Mouse (Mus musculus) adrenal gland, adult 8-10 months (tissue): ENCODE results near the gene Slc51a. TPM values are rescaled to one million over a fixed set of nuclear protein-coding genes. Genes with fewer than 3 reads are reported as not detected.
"Not testable (repeated sequence)": the region's sequence is repeated elsewhere in the genome, so short reads cannot be mapped to it uniquely, and the experiment has no call there.

ENCODE experiments used
- DNase-seq: peaks from one replicate; pipeline ENCODE4 v3.0.0; 2022
- total RNA-seq, 4 experiments: library from RNA; stranded (reverse); gene quantifications; 2 replicates each; pipeline ENCODE4 v1.2.4; 2022

Gene Slc51a
- total RNA-seq, 4 experiments from 2014 or later = 0.22 to 0.34 (median 0.27) TPM

DNA sequence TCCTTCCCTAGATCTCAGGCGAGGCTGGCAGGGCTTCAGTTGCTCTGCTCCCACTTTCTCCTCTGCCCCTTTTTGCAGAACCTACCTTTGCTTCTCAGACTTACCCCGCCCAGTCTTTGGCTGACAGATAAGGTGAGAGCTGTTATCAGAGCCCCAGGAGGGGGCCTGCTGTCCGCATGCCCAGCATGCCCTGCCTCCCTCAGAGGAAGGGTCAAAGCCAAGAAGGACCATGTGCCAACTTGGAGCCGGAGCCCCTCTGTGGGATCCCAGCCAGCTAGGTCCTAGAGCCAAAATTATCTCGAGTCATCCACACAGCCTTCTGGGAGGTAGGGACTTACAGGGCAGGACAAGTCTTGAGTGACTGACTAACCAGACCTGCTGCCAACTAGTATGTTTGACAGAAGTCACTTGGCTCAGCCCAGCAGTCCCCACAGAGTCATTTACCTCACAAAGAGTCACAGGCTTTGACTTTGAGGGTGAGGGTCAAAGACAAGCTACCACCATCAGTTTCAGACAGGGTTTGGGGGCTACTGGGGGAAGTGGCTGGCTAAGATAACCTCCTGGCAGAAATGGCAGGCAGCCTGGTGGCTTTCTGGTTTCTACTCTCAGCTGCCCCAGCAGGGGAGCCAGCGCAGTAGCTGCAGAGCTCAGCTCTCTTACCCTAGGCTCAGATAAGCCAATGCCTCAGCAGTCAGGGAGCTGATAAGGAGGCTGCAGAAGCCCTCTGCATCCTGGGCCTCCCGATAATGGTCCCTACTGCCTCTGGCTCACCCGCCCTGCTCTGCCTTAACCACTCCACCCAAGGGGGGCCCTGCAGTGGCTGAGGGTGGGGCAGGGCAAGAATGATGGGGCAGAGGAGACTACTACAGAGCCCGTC lies 21.6 kb upstream of the Slc51a start:
- no peak for DNase-seq

DNA sequence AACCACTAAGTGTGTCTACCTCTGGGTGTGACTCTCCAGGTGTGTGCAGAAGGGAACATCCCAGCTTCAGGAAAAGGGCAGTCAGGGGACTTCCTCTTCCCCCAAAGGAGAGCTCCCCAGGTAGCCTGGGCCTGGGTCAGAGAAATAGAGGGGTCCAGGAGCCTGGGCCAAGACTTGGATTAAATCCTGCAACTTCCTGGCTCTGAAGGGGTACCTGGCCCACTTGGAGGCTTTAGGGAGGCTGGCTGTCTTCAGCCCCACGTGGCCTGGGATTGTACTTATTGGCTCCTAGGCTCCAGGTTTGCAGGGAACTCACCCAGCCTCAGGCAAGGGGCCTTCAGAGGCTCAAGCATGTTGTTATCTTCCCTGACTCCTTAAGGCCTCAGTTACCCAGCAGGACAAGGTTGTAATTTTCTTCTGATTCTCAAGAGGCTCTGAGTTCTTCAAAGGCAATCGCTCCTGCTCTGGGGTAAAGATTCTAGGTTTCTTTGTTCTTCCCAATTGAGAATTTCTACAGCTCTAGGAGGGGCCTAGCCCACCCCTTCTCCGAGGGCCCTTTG lies 20.9 kb upstream of the Slc51a start:
- no peak for DNase-seq

DNA sequence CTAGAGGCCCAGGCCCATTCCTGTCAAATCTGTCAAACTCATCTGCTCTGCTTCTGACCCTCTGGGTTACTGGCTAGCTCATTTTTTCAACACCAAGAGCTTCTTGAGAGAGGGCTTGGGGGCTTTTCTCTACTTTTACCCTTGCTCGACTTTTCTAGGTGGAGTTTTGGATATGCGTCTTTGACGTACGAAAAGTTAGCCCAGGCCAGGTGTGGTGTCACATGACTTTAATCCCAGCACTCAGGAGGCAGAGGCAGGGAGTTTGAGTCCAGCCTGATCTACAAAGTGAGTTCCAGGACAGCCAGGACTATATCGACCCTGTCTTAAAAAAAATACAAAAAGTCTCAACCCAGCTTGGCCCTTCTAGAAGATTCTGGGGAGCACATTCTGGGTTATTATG lies 20.4 kb upstream of the Slc51a start:
- no peak for DNase-seq

DNA sequence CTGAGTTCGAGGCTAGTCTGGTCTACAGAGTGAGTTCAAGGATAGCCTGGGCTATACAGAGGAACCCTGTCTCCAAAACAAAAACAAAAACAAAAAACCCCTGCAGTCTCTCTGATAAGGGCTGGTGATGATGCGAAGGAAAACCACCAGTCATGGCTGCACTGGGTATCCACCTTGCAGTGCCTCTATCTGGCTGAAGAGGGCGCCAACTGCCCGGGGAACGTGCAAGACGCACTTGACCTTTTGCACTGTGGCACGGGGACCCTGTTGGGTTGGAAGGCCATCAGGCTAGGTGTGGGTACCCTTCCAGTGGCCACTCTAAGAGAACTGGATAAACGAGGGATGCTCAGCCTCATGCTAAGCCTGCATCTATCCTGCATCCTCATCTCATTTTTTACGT lies 19.7 kb upstream of the Slc51a start:
- peak; percentile 34 for DNase-seq

DNA sequence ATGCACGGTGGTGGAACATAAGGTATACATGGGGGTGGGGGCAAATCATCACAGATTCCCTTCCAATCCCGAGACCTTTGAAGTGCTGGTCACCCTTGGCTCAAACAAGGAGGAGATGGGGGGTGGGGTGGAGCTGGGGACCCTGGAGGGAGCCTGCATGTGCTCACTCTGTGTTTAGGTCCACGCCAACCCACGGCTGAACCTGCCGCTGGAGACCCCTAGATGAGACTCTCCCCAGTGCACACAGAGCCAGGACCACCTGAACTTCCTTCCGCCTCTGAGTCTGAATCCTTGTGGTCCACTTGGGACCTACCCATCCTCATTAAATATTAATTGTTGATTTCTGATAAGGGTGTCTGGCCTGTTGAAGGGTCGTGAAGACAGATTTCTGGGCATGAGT lies 19.2 kb upstream of the Slc51a start:
- no peak for DNase-seq

DNA sequence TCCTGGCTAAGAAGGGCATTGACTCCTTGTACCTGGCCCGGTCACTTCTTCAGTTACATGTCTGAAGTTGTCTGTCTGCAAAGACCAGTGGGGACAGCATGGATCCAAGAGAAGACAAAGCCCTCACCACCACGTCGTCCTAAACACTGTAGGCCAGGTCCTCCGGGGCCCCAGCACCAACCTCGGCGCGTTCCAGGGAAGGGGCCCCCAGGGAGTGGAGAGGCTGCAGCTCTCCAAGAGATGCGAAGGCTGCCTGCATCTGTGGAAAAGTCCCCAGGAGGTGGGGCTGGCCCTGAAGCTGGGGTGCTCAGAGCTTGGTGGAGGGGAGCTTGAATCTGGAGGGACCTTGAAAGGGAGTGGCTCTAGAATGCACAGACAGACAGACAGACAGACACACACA lies 18.6 kb upstream of the Slc51a start:
- DNase-seq = no peak

DNA sequence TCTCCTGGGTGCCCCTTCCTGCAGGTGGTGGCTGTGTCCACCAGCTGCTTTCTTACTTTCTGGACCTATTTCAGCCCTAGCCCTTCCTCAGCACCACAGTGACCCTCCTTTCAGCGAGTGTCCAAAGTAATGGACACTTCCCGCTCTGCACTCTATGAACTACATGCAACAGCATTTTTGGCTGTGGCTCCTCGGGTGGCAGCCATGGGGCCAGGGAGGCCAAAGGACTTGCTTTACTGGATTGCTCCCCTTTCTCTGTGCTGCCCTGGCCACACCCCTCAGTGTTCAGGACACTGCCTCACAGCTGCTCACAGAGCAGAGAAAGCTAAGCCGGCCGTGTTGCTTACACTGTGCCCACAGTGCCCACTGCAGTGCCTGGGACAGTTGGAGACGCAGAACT lies 16.0 kb upstream of the Slc51a start:
- no peak for DNase-seq

DNA sequence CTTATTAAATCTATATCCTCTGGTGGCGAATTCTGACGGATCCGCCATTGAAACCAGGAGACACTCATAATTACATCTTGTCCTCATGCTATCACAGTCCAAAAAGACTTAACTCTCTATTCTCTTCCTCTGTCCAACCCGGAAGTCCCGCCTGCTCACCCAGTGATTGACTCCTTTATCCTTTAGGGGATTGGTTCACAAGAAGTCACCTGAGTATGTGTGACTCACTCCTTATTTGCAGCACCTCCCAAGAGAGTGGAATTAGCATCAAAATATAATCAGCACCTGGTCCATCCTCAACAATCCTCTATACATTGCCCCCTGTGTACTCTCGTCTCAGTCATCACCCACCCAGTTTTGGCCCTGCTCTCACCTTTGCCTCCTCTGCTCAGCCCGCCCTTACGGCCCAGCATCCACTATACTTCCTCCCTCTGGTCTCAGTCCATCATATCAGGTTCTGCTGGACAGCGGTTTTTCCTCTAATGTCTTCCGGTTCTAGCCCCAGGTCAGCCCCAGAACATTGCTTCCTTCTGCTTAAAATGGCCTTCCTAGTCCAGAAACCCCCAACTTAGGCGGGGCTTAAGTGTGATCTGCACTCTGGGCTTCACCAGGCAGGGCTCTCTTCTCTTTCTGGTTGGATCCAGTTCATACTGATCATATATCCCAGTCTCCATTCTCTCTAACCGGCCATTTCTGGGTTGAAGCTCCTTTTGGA lies 15.1 kb upstream of the Slc51a start:
- DNase-seq = no peak

DNA sequence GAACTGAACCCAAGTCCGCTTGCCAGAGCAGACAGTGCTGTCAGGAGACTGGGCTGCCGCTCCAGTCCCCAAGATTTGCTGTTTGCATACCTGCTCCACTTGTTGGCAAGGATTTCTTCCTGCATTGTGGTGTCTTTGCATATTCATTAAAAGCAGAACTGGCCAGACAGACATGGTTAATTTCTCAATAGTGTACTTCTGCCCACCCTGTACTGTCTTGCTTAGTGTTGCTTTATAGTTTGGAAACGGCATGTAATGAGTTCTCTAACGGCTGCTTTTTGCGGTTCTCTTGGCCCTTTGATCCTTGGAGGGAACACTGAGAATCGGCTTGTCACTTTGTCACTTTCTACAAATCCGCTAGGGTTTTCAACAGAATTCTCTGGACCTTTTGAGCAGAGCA lies 13.8 kb upstream of the Slc51a start:
- DNase-seq = no peak

DNA sequence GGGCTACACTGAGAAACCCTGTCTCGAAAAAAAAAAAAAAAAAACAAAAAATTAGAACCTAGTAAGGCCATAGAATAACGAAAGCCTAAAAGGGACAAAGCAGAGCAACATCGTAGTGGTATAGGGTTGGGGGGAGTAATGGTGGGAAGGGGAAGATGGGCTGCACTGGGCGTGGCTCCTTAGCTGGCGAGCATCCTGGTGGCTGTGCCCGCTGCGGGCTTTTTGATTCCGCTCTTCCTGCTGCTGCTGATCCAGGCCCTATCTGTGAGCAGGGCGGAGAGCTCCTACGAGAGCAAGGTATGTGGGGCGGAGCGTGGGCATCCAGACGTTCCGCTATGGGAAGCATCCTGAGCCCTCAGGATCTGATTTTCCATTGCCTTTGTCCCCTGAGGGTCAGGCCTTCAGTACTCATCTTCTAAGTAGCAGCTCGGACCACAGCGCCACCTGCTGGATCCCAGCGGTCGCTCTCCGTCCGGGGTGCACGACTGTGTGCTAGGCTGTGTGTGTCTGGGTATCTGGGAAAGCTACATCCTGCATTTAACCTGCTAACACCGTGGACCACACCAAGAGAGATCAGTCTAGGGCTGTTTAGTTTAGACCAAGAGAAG lies 11.9 kb upstream of the Slc51a start:
- peak; percentile 69 for DNase-seq

DNA sequence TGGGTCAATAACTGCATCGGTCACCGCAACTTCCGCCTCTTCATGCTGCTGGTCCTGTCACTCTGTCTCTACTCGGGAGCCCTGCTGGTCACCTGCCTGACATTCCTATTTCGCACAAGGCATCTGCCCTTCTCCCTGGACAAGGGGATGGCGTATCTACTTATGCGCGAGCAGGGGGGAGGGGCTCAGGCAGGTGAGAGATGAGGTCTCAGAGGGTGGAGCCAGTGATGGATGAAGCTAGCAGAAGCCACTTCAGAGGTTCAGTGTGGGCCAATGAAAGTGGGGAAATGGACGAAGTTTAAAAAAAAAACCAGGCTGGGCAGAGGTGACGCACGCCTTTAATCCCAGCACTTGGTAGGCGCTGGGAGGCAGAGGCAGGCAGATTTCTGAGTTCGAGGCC lies 11.3 kb upstream of the Slc51a start:
- DNase-seq = no peak

DNA sequence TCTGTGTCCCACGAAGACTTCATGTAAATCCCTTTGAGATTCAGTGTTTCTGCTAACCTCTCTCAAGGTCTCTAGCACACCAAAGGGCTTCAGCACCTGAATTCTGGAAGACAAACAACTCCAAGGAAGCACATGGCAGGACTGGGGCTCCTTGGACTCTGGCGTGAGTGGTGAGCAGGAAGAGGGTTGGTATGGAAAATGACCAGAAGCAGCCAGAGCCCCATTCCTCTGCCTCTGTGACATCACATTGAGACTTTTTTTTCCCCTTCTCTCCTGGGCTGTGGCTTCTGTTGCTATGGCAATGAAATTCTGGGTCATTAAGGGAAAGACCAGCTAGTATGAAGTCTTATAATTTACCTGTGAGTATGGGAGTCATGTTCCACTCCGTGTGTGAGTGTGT lies 8.3 kb upstream of the Slc51a start, which contains the start of gene Zdhhc19:
Gene Zdhhc19 (plus strand): TSS at position 301 of the 400 bp plus-strand sequence.
- DNase-seq = no peak

DNA sequence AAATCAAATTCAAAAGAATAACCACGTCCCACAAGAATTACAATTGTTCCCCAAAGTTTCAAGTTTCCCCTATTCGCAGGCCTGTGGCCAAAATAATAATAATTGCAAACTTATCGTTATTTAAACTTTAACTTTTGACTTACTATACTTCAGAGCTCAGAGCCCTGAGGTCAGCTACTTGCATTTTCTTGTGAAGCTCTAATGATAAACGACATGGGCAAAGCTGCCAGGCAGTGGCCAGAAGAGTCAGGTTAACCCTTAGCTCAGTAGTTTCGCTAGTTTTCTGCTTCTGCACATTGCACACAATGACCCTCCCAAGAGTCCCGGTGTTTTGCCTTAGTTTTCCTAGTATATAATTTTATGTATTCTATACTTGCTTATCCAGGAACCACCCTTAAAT lies 6.7 kb upstream of the Slc51a start:
- DNase-seq = not testable (repeated sequence)

DNA sequence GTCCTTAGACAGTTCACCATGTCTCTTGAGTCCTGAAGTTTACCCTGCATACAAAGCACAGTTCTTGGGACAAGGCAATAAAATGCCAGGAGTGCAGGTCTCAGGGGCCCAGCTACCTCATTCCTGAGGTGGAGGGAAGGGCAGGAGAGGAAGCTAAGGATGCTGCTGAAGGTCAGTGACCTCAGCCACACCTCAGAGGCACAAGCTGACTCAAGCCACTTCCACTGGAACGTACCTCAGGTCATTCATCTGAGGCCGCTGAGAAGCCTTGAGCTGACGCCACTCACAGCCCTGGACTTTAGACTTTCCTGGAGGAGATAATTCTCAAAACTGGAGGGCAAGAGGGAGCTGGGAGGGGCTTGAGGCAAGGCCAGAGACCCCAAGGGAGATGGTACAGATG lies 1.3 kb upstream of the Slc51a start:
- no peak for DNase-seq

DNA sequence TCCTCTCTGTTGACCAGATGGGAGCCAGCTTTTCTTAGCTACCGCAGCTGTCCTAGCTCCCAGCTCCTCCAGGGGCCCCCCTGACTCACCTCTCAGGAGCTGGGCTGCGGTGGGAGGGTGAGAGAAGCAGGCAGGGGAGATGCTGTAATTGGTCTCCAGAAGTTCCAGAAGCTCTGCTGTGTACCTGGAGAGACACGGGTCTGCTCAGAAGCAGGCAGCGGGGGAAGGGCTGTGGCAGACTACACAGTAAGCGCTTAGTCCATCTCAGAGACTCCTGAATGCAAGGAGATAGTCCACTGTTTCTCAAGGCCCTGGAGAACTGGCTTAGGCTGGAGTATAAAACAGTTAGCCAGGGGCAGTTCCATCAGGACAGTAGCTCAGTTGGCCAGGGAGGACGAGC lies 1.6 kb downstream of the Slc51a start:
- no peak for DNase-seq

DNA sequence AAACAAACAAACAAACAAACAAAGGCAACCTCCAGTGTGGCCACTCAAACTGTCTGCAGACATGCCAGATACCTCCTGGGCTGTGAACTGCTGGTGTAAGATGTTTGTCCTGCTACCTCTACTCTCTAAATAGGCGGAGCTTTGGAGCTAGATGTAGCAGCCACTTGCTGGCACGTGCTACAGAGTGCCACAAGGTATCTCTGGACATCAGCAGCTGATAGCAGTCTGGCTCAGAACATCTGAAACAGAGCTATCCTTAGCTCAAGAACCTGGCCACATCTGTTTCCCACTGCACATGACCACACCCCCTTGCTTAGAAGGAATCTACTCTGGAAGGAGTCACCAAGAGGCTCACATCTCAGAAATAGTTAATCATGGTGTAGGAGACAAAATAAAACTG lies 2.5 kb downstream of the Slc51a start:
- no peak for DNase-seq

DNA sequence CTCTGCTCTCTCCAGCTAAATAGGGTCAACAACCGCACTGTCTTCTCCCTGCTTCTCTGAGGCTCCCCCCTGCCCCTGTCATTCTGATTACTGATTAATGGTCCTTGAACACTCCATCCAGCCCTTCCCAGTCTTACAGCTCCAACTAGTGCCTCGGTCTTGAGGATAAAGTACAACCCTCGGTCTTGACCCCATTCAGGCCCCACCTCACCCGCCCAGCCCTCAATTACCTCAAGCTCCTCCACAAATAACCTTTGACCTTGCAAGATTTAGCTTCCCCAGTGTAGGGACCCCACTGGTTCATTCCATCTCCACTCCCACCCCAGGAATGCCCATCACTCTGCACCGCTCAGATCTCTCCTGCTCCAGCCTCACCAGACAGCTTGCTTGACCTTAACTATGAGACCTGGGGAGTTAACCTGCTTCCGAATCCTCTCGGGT lies 3.2 kb downstream of the Slc51a start:
- DNase-seq = no peak

DNA sequence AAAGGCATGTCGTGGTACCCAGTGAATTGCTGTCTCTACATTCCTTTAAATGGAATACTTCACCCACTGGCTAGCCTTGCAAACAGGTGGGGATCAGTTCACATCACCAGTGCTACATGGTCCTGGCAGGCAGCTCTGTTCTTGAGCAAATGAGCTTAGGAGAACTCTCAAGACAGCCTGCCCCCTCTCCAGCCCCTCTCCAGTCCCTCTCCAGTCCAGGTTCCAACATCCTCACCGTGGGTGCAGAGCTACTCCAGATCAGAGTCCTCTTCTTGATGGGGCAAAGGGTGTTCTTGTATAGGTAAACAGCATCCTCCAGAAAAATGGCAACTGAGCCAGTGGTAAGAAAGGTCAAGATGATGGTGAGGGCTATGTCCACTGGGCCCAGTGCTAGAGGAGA lies 8.3 kb downstream of the Slc51a start:
- no peak for DNase-seq

DNA sequence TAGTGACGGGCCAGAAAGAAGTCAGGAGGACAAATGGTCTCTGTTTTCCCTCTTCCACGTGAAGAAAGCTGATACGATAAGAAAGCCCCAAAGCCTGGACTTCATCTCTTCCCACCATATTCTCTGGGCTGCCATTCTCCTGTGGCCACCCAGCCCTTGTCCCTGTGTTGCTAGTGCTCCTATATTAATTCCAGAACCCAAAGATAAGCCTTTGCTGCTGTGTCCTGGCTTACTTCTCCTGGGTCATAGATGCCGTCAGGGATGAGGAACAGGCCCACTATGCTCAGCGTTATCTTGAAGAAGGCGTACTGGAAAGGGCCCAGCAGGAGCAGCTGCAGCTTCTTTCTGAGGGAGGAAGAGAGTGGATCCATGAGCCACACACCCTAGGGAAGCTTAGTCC lies 10.4 kb downstream of the Slc51a start:
- DNase-seq = no peak

DNA sequence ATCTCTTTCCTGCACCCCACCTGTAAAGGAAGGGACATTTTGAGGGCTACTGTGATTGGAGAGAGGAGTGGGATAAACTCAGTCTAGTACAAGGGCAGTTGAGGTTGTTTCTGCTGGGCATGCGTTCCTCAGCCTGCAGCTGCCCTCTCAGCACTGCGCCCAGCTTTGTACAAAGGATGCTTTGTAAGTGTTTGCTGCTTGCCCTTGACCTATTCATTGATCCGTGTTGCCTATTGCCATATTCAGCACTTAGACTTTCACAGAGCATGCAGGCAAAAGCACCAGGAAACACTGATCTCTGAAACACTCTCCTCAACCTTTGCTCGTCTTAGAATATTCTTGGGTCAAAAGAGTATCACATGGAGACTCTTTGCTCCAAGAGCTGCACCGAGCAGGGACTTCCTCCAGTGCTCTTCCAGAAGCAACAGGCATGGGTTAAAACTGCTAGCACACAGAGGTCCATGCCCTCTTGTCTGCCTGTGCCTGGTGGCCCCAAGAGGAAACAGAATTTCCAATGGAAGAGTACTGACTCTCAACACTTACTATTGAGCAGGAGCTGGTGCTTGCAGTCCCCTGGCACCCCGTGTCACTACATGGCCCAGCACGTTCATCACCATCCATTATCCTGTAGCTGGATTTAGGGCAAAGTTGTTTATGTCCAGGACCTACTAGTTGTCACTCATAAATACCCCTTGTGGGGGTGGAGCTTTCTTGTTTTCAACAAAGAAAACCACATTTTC lies 15.2 kb downstream of the Slc51a start:
- no peak for DNase-seq

DNA sequence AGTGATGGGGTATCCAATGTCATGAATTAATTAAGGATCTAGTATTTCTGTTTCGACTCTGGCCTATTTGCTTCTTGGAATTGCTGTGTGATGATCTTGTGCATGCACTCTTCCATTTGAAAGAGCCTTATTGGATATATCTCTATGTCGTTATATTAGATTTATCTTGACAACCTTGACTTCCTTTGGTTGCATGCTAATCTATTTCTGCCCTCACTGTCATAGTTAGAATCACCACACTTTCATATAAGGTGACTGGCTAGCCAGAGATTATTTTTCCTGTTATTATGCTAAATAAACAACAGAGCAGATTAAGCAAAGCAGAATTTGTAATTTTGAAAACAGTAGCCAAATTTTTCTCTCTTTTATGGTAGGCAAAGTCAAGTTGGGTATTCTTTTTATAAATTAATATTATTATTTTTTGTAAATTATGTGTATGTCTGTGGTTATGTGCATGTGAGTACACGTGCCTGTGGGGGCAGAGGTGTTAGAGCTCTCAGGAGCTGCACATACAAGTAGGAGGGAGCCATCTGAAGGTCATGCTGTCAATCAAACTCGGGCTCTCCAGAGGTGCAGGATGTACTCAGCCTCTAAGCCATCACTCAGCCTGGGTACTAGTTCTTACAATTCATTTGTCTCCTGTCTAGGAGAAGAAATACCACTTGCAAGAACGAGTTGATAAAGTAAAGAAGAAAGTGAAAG lies 18.1 kb downstream of the Slc51a start:
- DNase-seq = no peak

DNA sequence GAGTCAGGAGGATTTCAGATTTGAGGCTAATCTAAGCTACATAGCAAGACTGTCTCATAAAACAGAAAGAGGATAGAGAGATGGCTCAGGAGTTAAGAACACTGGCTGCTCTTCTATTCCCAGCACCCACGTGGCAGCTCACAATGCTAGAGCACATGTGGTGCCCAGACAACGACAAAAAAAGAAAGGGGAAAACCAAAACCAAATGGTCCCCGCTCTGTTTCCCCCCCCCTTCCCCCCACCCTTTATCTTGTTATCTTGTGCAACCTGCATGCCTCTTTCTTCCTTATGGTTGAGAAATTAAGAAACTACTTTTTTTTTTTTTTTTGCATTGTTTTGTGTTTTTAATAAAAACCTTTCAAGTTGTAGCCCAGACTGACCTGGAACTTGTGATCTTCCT lies 19.2 kb downstream of the Slc51a start:
- no peak for DNase-seq
